In genomic region chr6:17721706-17722105, GRCm38 (mm10) we compare ENCODE assay signal across 19 mouse cellular contexts. TPM values are rescaled to one million over a fixed set of nuclear protein-coding genes. Genes with fewer than 3 reads are reported as not detected.
DNase-seq lines count a peak whose midpoint lies in the region; ATAC-seq and TF ChIP-seq lines count a peak whose summit lies in the region.
"Had no signal": no experiment of that assay in that cellular context is flagged by ENCODE, and none has a peak within 500 bp of the region (broad histone marks: within the 10 kb centered on the region; RNA-seq: fewer than 3 reads in every experiment).

No protein-coding gene starts in this region.

- no peak for TF ChIP-seq CTCF in hindbrain, postnatal 0 days (IDR thresholded peaks at IDR 0.05; ENCODE audit: low read depth)

- H3K9me3 ChIP-seq in lung, embryonic 16.5 days (ENCODE audit: control insufficient read depth, low read length) = no peaks in the 10 kb centered on the region
- no peaks in the 10 kb centered on the region for H3K9me3 ChIP-seq in midbrain, embryonic 14.5 days (ENCODE audit: control insufficient read depth, low read length)
- no peaks in the 10 kb centered on the region for H3K9me3 ChIP-seq in midbrain, embryonic 15.5 days
- H3K9me3 ChIP-seq in hindbrain, postnatal 0 days (ENCODE audit: low read length) = no peaks in the 10 kb centered on the region
- H3K9me3 ChIP-seq: embryonic facial prominence, embryonic 10.5 days; embryonic facial prominence, embryonic 12.5 days; forebrain, embryonic 13.5 days; forebrain, embryonic 15.5 days had no signal

- H3K27me3 ChIP-seq in lung, embryonic 16.5 days (ENCODE audit: control insufficient read depth, insufficient read depth, low read depth, low read length) = no peaks in the 10 kb centered on the region
- no peaks in the 10 kb centered on the region for H3K27me3 ChIP-seq in midbrain, embryonic 14.5 days (ENCODE audit: control insufficient read depth, insufficient read depth, low read length)
- no peaks in the 10 kb centered on the region for H3K27me3 ChIP-seq in midbrain, embryonic 15.5 days (replicated peaks)
- H3K27me3 ChIP-seq in hindbrain, postnatal 0 days (ENCODE audit: insufficient read depth, low read length) = no peaks in the 10 kb centered on the region
- H3K27me3 ChIP-seq: embryonic facial prominence, embryonic 12.5 days; forebrain, embryonic 13.5 days; forebrain, embryonic 15.5 days had no signal

- H3K27ac ChIP-seq in lung, embryonic 16.5 days (ENCODE audit: low read length) = peak overlapping the region; percentile 43; the same call in 1 of the 2 replicates
- no peak overlapping the region for H3K27ac ChIP-seq in midbrain, embryonic 14.5 days (replicated peaks; ENCODE audit: low read depth, low read length)
- no peak overlapping the region for H3K27ac ChIP-seq in midbrain, embryonic 15.5 days
- H3K27ac ChIP-seq in hindbrain, postnatal 0 days = no peak overlapping the region
- H3K27ac ChIP-seq: embryonic facial prominence, embryonic 10.5 days; embryonic facial prominence, embryonic 12.5 days; forebrain, embryonic 13.5 days; forebrain, embryonic 15.5 days had no signal

- no peak overlapping the region for H3K4me3 ChIP-seq in lung, embryonic 16.5 days (ENCODE audit: low read length)
- no peak overlapping the region for H3K4me3 ChIP-seq in midbrain, embryonic 14.5 days (replicated peaks; ENCODE audit: low read depth, low read length)
- H3K4me3 ChIP-seq in midbrain, embryonic 15.5 days = no peak overlapping the region
- H3K4me3 ChIP-seq in hindbrain, postnatal 0 days (ENCODE audit: low read length) = no peak overlapping the region
- H3K4me3 ChIP-seq: embryonic facial prominence, embryonic 10.5 days; embryonic facial prominence, embryonic 12.5 days; forebrain, embryonic 13.5 days; forebrain, embryonic 15.5 days had no signal

- peaks cover 8% of the 10 kb centered on the region for H3K4me1 ChIP-seq in lung, embryonic 16.5 days (replicated peaks; ENCODE audit: control insufficient read depth, insufficient read depth, low read length)
- 0 out of 2 replicates have a peak, but pooled peaks cover 7% of the 10 kb centered on the region for H3K4me1 ChIP-seq in midbrain, embryonic 14.5 days (ENCODE audit: control insufficient read depth, insufficient read depth, low read length)
- H3K4me1 ChIP-seq in midbrain, embryonic 15.5 days = no peaks in the 10 kb centered on the region
- no peaks in the 10 kb centered on the region for H3K4me1 ChIP-seq in hindbrain, postnatal 0 days (ENCODE audit: insufficient read depth, low read length)

- H3K9ac ChIP-seq in lung, embryonic 16.5 days (ENCODE audit: low read length) = no peak overlapping the region
- H3K9ac ChIP-seq in midbrain, embryonic 14.5 days (replicated peaks; ENCODE audit: low read length) = no peak overlapping the region
- H3K9ac ChIP-seq in midbrain, embryonic 15.5 days = no peak overlapping the region
- H3K9ac ChIP-seq in hindbrain, postnatal 0 days (replicated peaks; ENCODE audit: low read length) = no peak overlapping the region
- H3K9ac ChIP-seq: embryonic facial prominence, embryonic 12.5 days; forebrain, embryonic 13.5 days; forebrain, embryonic 15.5 days had no signal

- 75% methylated on average over 5 of the region's 5 CpGs for WGBS in lung, embryonic 16.5 days
- 16% methylated on average over 5 of the region's 5 CpGs for WGBS in midbrain, embryonic 14.5 days
- 22% methylated on average over 5 of the region's 5 CpGs for WGBS in midbrain, embryonic 15.5 days
- 64% methylated on average over 5 of the region's 5 CpGs for WGBS in hindbrain, postnatal 0 days

- no peak for DNase-seq in lung, postnatal 25 days (ENCODE audit: low spot score)
- DNase-seq in midbrain, embryonic 14.5 days = peak; percentile 3
- peak; percentile 42 for DNase-seq in retina, embryonic 14.5 days (ENCODE audit: low spot score)
- peak; percentile 59 for DNase-seq in retina, postnatal 7 days (ENCODE audit: low read depth, low spot score)
- no peak for DNase-seq in hindbrain, postnatal 0 days (ENCODE audit: low spot score)
- no peak for DNase-seq in adrenal gland, postnatal 10 days
- DNase-seq: adrenal gland, adult 2 months; adrenal gland, postnatal 14 days; adrenal gland, postnatal 36 days; cerebellum, adult 11-12 months; cerebellum, adult 2 months; cerebellum, adult 9-10 months; cerebellum, postnatal 25 days had no signal

- no peaks in the 10 kb centered on the region for H3K36me3 ChIP-seq in lung, embryonic 16.5 days (ENCODE audit: control insufficient read depth, insufficient read depth, low read length)
- H3K36me3 ChIP-seq in midbrain, embryonic 14.5 days (ENCODE audit: control insufficient read depth, insufficient read depth, low read length) = no peaks in the 10 kb centered on the region
- no peaks in the 10 kb centered on the region for H3K36me3 ChIP-seq in midbrain, embryonic 15.5 days (replicated peaks)
- H3K36me3 ChIP-seq in hindbrain, postnatal 0 days (ENCODE audit: insufficient read depth, low read length) = no peaks in the 10 kb centered on the region
- H3K36me3 ChIP-seq: embryonic facial prominence, embryonic 10.5 days; embryonic facial prominence, embryonic 12.5 days; forebrain, embryonic 15.5 days had no signal

- H3K4me2 ChIP-seq in lung, embryonic 16.5 days (ENCODE audit: low read depth, low read length) = no peak overlapping the region
- H3K4me2 ChIP-seq in midbrain, embryonic 14.5 days (ENCODE audit: low read length) = no peak overlapping the region
- H3K4me2 ChIP-seq in midbrain, embryonic 15.5 days = no peak overlapping the region
- H3K4me2 ChIP-seq in hindbrain, postnatal 0 days (ENCODE audit: low read depth, low read length) = no peak overlapping the region
- H3K4me2 ChIP-seq: embryonic facial prominence, embryonic 12.5 days; forebrain, embryonic 13.5 days; forebrain, embryonic 15.5 days had no signal

- ATAC-seq in lung, embryonic 16.5 days (ENCODE audit: low read depth) = no peak
- no peak for ATAC-seq in midbrain, embryonic 14.5 days (ENCODE audit: low FRiP score, low TSS enrichment)
- no peak for ATAC-seq in midbrain, embryonic 15.5 days (replicated peaks)
- ATAC-seq in hindbrain, postnatal 0 days = no peak
- ATAC-seq: forebrain, embryonic 13.5 days; forebrain, embryonic 15.5 days had no signal

RNA-seq across cellular contexts. Expression of gene St7, which starts 29.0 kb away (rescaled TPM):
- 39.3 and 40.5 TPM in 2 replicates for polyA plus RNA-seq in lung, embryonic 16.5 days (2015; fragmentation: Nextera tagmentation; extraction: Ambion mirVana)
- polyA plus RNA-seq in midbrain, embryonic 14.5 days (2014; fragmentation: Nextera tagmentation; extraction: Ambion mirVana) = 61.4 TPM in 2 replicates
- polyA plus RNA-seq in midbrain, embryonic 15.5 days (2015; fragmentation: Nextera tagmentation; extraction: Ambion mirVana) = 60.8 and 63.4 TPM in 2 replicates
- total RNA-seq in hindbrain, postnatal 0 days (2014; rRNA removed) = 67.4 and 71.7 TPM in 2 replicates
- polyA plus RNA-seq in hindbrain, postnatal 0 days (2015; fragmentation: Nextera tagmentation; extraction: Ambion mirVana) = 35.8 and 36.8 TPM in 2 replicates
- total RNA-seq in adrenal gland, postnatal 10 days (2021) = 10 to 100 TPM; 18.2 to 21.6 TPM

Comparison
In these comparisons a context has a peak if more than half of its experiments do, and no peak if none do; other contexts are left out.
1. DNase-seq: peak in midbrain, embryonic 14.5 days (single experiment), retina, embryonic 14.5 days (single experiment) and retina, postnatal 7 days (single experiment); none in lung, postnatal 25 days (single experiment), hindbrain, postnatal 0 days (single experiment) and adrenal gland, postnatal 10 days (single experiment).